Mouse (Mus musculus): Measurements from ENCODE around the gene Muc13. TPM values are rescaled to one million over a fixed set of nuclear protein-coding genes. Genes with fewer than 3 reads are reported as not detected.

Muc13 gene
- total RNA-seq, 2 experiments from 2014 or later: 0.10 TPM; not detected in 1

- no peak for DNase-seq (ENCODE audit: low spot score)
- intact Hi-C loops (cut with DNase I): no loop called here
These were observed 59.4 kb downstream of the Muc13 start for GRCm38 (mm10) chr16:33853271-33853670.

GRCm38 (mm10) chr16:33858766-33859165 is 64.9 kb downstream of the Muc13 start:
- no peak for DNase-seq (ENCODE audit: low spot score)
- intact Hi-C loops (cut with DNase I): loop anchor here (1.0 kb wide), 1 partner anchor 24 kb away; no protein-coding TSS in a partner anchor

- DNase-seq (ENCODE audit: low spot score): no peak
These were observed 65.5 kb downstream of the Muc13 start for GRCm38 (mm10) chr16:33859380-33859779.

GRCm38 (mm10) chr16:33859988-33860700 is 66.3 kb downstream of the Muc13 start:
- intact Hi-C loops (cut with DNase I): loop anchor here (1.0 kb wide), 1 partner anchor 22 kb away; no protein-coding TSS in a partner anchor
- peak; percentile 63 for DNase-seq (ENCODE audit: low spot score)

More at GRCm38 (mm10) chr16:33859380-33859779, 65.5 kb downstream of the Muc13 start:
- intact Hi-C loops (cut with DNase I): loop anchor here (1.0 kb wide), 1 partner anchor 23 kb away; no protein-coding TSS in a partner anchor

- intact Hi-C loops (cut with DNase I): no loop called here
- no peak for DNase-seq (ENCODE audit: low spot score)
These were observed 68.6 kb downstream of the Muc13 start for GRCm38 (mm10) chr16:33862406-33862805.

- intact Hi-C loops (cut with DNase I): no loop called here
- DNase-seq (ENCODE audit: low spot score): no peak
These were observed 69.4 kb downstream of the Muc13 start for GRCm38 (mm10) chr16:33863208-33863751.

Other genes with a start within 250 kb of the Muc13 start
- 100 to 1,000 TPM; 155 to 170 TPM for gene Heg1, start 109.7 kb upstream of the Muc13 start, total RNA-seq (2021)
- 10 to 100 TPM; 73.9 to 80.2 TPM for gene Itgb5, start 35.6 kb downstream of the Muc13 start, total RNA-seq (2021)
- 1 to 10 TPM; 9.0 to 9.2 TPM for gene Umps, start 173.0 kb downstream of the Muc13 start, total RNA-seq (2021)